Mouse (Mus musculus): Measurements from ENCODE around the gene 2900011O08Rik. TPM values are rescaled to one million over a fixed set of nuclear protein-coding genes. Genes with fewer than 3 reads are reported as not detected.

Gene 2900011O08Rik
- polyA plus RNA-seq, 1 experiment, result 0.38 TPM

GRCm38 (mm10) chr16:14112742-14113141, 126.3 kb downstream of the 2900011O08Rik start:
- peaks cover 69% of the 10 kb centered on the region for H3K36me3 ChIP-seq (ENCODE audit: control insufficient read depth, insufficient read depth, low read length)
- no peak overlapping the region for H3K4me3 ChIP-seq (ENCODE audit: control insufficient read depth, insufficient read depth, low read length)
- TF ChIP-seq CTCF (IDR thresholded peaks at IDR 0.05; ENCODE audit: borderline replicate concordance, control insufficient read depth, extremely low read depth, insufficient read depth, low read length, poor library complexity) (no peak), POLR2A (IDR thresholded peaks at IDR 0.05; ENCODE audit: control insufficient read depth, extremely low read depth, insufficient read depth, low read length, poor library complexity) (no peak)
- DNase-seq, result no peak
- H3K4me1 ChIP-seq (replicated peaks; ENCODE audit: control insufficient read depth, insufficient read depth, low read length), result no peaks in the 10 kb centered on the region
- 92% methylated on average over 3 of the region's 3 CpGs for WGBS
- H3K27ac ChIP-seq (ENCODE audit: control insufficient read depth, insufficient read depth, low read length), result no peak overlapping the region
- no peaks in the 10 kb centered on the region for H3K27me3 ChIP-seq (ENCODE audit: control insufficient read depth, insufficient read depth, low read length)

- peaks cover 43% of the 10 kb centered on the region for H3K36me3 ChIP-seq (ENCODE audit: control insufficient read depth, insufficient read depth, low read length)
- no peak overlapping the region for H3K27ac ChIP-seq (ENCODE audit: control insufficient read depth, insufficient read depth, low read length)
- no peaks in the 10 kb centered on the region for H3K4me1 ChIP-seq (replicated peaks; ENCODE audit: control insufficient read depth, insufficient read depth, low read length)
- 84% methylated on average over 2 of the region's 2 CpGs for whole genome bisulfite sequencing
- no peak for DNase-seq
- TF ChIP-seq CTCF (IDR thresholded peaks at IDR 0.05; ENCODE audit: borderline replicate concordance, control insufficient read depth, extremely low read depth, insufficient read depth, low read length, poor library complexity) (no peak), POLR2A (IDR thresholded peaks at IDR 0.05; ENCODE audit: control insufficient read depth, extremely low read depth, insufficient read depth, low read length, poor library complexity) (no peak)
- H3K27me3 ChIP-seq (ENCODE audit: control insufficient read depth, insufficient read depth, low read length), result no peaks in the 10 kb centered on the region
- no peak overlapping the region for H3K4me3 ChIP-seq (ENCODE audit: control insufficient read depth, insufficient read depth, low read length)
These were observed 130.9 kb downstream of the 2900011O08Rik start for GRCm38 (mm10) chr16:14117299-14117698.

- TF ChIP-seq CTCF (IDR thresholded peaks at IDR 0.05; ENCODE audit: borderline replicate concordance, control insufficient read depth, extremely low read depth, insufficient read depth, low read length, poor library complexity) (no peak), POLR2A (IDR thresholded peaks at IDR 0.05; ENCODE audit: control insufficient read depth, extremely low read depth, insufficient read depth, low read length, poor library complexity) (no peak)
- no peaks in the 10 kb centered on the region for H3K27me3 ChIP-seq (ENCODE audit: control insufficient read depth, insufficient read depth, low read length)
- DNase-seq, result no peak
- H3K36me3 ChIP-seq (ENCODE audit: control insufficient read depth, insufficient read depth, low read length), result peaks cover 30% of the 10 kb centered on the region
- H3K4me1 ChIP-seq (replicated peaks; ENCODE audit: control insufficient read depth, insufficient read depth, low read length), result no peaks in the 10 kb centered on the region
- 95% methylated on average over 5 of the region's 5 CpGs for WGBS
- no peak overlapping the region for H3K27ac ChIP-seq (ENCODE audit: control insufficient read depth, insufficient read depth, low read length)
- no peak overlapping the region for H3K4me3 ChIP-seq (ENCODE audit: control insufficient read depth, insufficient read depth, low read length)
These were observed 134.5 kb downstream of the 2900011O08Rik start for GRCm38 (mm10) chr16:14120941-14121340.

GRCm38 (mm10) chr16:14121563-14121962, 135.2 kb downstream of the 2900011O08Rik start:
- Histone ChIP-seq H3K36me3 (ENCODE audit: control insufficient read depth, insufficient read depth, low read length) (peaks cover 31% of the 10 kb centered on the region), H3K4me3 (ENCODE audit: control insufficient read depth, insufficient read depth, low read length) (no peak overlapping the region), H3K27ac (ENCODE audit: control insufficient read depth, insufficient read depth, low read length) (no peak overlapping the region), H3K27me3 (ENCODE audit: control insufficient read depth, insufficient read depth, low read length) (no peaks in the 10 kb centered on the region), H3K4me1 (replicated peaks; ENCODE audit: control insufficient read depth, insufficient read depth, low read length) (no peaks in the 10 kb centered on the region)
- DNase-seq, result no peak
- TF ChIP-seq CTCF (IDR thresholded peaks at IDR 0.05; ENCODE audit: borderline replicate concordance, control insufficient read depth, extremely low read depth, insufficient read depth, low read length, poor library complexity), result no peak
- TF ChIP-seq POLR2A (IDR thresholded peaks at IDR 0.05; ENCODE audit: control insufficient read depth, extremely low read depth, insufficient read depth, low read length, poor library complexity), result no peak
- WGBS, result 98% methylated on average over 7 of the region's 7 CpGs

GRCm38 (mm10) chr16:14122586-14122985, 136.2 kb downstream of the 2900011O08Rik start:
- TF ChIP-seq CTCF (IDR thresholded peaks at IDR 0.05; ENCODE audit: borderline replicate concordance, control insufficient read depth, extremely low read depth, insufficient read depth, low read length, poor library complexity) (no peak), POLR2A (IDR thresholded peaks at IDR 0.05; ENCODE audit: control insufficient read depth, extremely low read depth, insufficient read depth, low read length, poor library complexity) (no peak)
- peaks cover 34% of the 10 kb centered on the region for H3K36me3 ChIP-seq (ENCODE audit: control insufficient read depth, insufficient read depth, low read length)

GRCm38 (mm10) chr16:14123901-14124300, 137.5 kb downstream of the 2900011O08Rik start:
- no peaks in the 10 kb centered on the region for H3K4me1 ChIP-seq (replicated peaks; ENCODE audit: control insufficient read depth, insufficient read depth, low read length)
- whole genome bisulfite sequencing, result 97% methylated on average over 2 of the region's 2 CpGs
- peaks cover 42% of the 10 kb centered on the region for H3K36me3 ChIP-seq (ENCODE audit: control insufficient read depth, insufficient read depth, low read length)
- TF ChIP-seq POLR2A (IDR thresholded peaks at IDR 0.05; ENCODE audit: control insufficient read depth, extremely low read depth, insufficient read depth, low read length, poor library complexity) (no peak), CTCF (IDR thresholded peaks at IDR 0.05; ENCODE audit: borderline replicate concordance, control insufficient read depth, extremely low read depth, insufficient read depth, low read length, poor library complexity) (no peak)
- H3K27me3 ChIP-seq (ENCODE audit: control insufficient read depth, insufficient read depth, low read length), result no peaks in the 10 kb centered on the region
- no peak overlapping the region for H3K27ac ChIP-seq (ENCODE audit: control insufficient read depth, insufficient read depth, low read length)
- DNase-seq, result no peak
- no peak overlapping the region for H3K4me3 ChIP-seq (ENCODE audit: control insufficient read depth, insufficient read depth, low read length)

More at GRCm38 (mm10) chr16:14122586-14122985, 136.2 kb downstream of the 2900011O08Rik start:
- Histone ChIP-seq H3K27ac (ENCODE audit: control insufficient read depth, insufficient read depth, low read length) (no peak overlapping the region), H3K4me1 (replicated peaks; ENCODE audit: control insufficient read depth, insufficient read depth, low read length) (no peaks in the 10 kb centered on the region), H3K27me3 (ENCODE audit: control insufficient read depth, insufficient read depth, low read length) (no peaks in the 10 kb centered on the region), H3K4me3 (ENCODE audit: control insufficient read depth, insufficient read depth, low read length) (no peak overlapping the region)
- no peak for DNase-seq

- no peak overlapping the region for H3K4me3 ChIP-seq (ENCODE audit: control insufficient read depth, insufficient read depth, low read length)
- peaks cover 50% of the 10 kb centered on the region for H3K36me3 ChIP-seq (ENCODE audit: control insufficient read depth, insufficient read depth, low read length)
- H3K4me1 ChIP-seq (replicated peaks; ENCODE audit: control insufficient read depth, insufficient read depth, low read length), result no peaks in the 10 kb centered on the region
- no peak for DNase-seq
- no peak overlapping the region for H3K27ac ChIP-seq (ENCODE audit: control insufficient read depth, insufficient read depth, low read length)
- 99% methylated on average over 7 of the region's 7 CpGs for WGBS
- H3K27me3 ChIP-seq (ENCODE audit: control insufficient read depth, insufficient read depth, low read length), result no peaks in the 10 kb centered on the region
- TF ChIP-seq POLR2A (IDR thresholded peaks at IDR 0.05; ENCODE audit: control insufficient read depth, extremely low read depth, insufficient read depth, low read length, poor library complexity) (no peak), CTCF (IDR thresholded peaks at IDR 0.05; ENCODE audit: borderline replicate concordance, control insufficient read depth, extremely low read depth, insufficient read depth, low read length, poor library complexity) (no peak)
These were observed 138.3 kb downstream of the 2900011O08Rik start for GRCm38 (mm10) chr16:14124709-14125108.
